Mouse (Mus musculus) gastrocnemius, adult 8-10 months (tissue): ENCODE measurements around the gene Gnaq. TPM values are rescaled to one million over a fixed set of nuclear protein-coding genes. Genes with fewer than 3 reads are reported as not detected.

ENCODE experiments used
- DNase-seq, 2 experiments: peaks; one replicate each; pipeline ENCODE4 v3.0.0; 2022; ENCODE audit warnings: low spot score in 2 of 2
- total RNA-seq, 4 experiments: library from RNA; stranded (reverse); gene quantifications; 2 replicates each; pipeline ENCODE4 v1.2.4; 2022

The Gnaq gene
- total RNA-seq, 4 experiments from 2014 or later: 11.1 to 15.0 (median 13.8) TPM

DNA sequence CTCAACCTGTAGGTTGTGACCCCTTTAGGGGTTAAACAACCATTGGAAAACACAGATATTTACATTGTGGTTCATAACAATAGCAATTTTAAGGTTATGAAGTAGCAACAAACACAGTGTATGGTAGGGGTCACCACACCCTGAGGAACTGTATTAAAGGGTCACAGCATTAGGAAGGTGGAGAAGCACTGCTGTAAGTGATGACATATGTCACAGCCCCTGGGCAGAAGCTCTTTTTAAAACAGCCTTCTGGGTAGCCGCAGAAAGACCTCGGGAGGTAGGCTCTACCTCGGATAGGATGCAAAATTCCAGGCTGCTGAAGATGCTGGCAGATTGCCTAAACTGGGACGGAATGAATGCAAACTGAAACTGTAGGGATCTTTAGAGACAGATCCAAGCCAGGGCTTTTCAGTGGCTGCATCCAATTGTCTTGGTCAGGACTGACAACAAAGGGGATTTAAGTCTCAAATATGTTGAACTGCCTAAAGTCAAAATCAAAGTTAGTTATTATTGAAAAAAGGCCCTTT, 181.7 kb downstream of the Gnaq start:
- DNase-seq: no peak

DNA sequence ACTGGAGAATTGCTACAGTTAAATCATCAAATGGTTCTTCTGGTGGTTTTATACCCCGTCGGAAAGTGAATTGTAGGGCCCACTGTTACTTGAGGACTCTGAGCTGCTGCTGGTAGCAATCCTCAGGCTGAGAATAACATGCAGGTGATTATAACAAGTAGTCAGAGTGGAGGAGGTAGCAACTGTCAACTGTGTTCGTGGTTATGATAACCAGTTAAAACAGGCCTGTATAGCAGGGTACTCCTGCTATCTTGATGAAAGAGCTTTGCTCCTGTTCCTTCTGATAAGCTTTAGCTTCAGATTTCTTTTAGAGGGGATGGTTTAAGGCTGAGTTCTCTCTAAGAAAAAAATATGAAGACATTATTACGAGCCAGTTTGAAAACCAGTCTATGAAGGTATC, 182.9 kb downstream of the Gnaq start:
- DNase-seq: no peak

- no peak for DNase-seq
Measured at GRCm38 (mm10) chr19:16318128-16318811, 185.6 kb downstream of the Gnaq start.

DNA sequence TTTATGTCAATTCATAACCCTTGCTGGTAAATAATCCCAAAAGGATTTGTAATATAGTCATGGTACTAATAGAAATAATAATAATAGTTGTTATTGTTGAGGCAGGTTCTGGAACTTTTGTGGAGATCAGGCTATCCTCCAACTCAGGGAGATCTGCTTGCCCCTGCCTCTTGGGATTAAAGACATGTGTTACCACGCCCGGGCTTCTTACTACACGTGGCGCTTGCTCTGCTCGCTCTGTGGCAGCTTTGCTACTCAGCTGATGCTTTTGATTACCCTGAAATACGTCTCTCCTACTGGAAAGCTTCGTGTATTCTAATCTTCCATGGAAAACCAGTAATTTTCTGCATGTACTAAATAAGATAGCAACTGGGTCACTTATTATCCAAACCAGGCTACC, 187.4 kb downstream of the Gnaq start:
- no peak for DNase-seq

DNA sequence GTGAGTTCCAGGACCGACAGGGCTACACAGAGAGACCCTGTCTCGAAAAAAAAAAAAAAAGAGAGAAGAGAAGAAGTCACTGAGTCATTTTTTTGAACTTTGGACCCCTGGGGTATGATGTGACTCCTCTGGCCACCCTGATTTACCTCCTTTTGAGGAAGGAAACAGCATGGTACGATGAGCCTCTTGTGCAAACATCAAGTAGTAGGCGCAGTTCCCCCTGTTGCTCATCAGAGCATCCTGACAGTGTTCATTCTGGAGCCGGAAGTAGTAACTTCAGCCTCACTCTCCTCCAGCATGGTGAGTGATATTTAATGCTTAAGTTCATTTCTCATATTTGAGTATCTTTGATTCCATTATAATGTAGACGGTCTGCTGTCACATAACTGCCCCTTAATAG, 190.4 kb downstream of the Gnaq start:
- no peak for DNase-seq

DNA sequence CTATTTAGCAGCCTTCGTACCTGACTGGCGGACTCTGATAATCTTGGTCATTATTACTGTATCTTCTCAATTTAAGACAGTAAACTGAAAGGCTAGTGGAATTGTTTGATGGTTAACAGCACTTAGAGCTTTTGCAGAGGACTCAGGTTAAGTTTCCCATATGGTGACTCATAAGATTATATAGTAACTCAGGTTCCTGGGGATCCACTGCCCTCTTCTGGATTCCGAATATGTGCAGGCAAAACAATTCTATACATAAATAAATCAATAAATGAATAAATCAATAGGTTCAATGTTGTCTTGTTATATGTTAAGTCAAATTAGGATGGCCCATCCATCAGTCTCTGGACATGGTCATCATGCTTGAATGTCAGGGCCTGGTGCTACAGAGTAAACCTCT, 191.6 kb downstream of the Gnaq start:
- DNase-seq: no peak

DNA sequence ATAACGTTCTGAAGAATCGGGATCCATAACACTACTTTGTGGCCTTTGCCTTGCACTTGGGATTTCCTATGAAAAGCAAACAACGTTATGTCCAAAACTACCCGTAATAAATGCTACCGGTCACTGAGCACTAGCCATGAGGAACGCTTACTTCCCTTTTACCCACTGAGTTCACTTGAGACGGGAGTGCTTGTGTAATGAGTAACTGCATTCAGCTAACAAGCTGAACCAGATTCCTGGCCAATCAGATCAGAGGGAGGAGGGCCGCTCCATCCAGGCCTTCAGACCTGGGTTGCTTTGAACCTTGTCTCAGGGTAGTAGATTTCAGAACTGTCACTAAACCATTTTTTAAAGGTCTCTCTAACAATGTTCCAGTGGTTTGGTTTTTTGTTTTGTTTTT, 193.3 kb downstream of the Gnaq start:
- no peak for DNase-seq

DNA sequence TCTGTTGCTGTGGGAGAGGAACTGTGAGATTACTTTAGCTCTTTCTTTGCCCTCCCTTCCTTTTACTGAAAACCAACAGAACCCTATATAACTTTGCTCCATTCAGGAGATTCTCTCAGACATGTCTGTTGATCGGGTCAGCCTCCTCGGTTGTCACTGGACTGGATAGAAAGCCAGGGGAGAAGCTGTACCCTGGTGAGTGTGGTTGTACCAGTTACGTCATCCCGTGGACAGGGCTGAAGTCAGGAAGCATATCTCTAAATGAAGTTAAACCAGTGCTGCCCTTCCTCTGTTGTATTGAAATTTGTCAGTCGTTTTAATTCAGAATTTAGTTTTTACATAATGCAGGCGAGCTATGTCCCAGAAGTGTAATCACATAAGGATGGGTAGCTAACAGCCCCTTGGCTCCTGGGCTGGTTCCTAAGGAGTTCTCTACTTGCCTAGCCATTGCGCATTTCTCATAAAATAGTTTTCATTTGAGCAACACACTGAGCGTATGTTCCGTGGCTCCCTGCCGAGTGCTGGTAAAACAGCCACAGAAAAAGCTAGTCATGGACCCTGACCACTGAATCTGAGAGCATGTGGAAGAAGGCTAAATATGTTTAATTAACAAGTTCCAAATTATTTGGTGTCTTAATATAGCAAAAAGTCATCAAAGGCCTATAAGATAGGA, 194.9 kb downstream of the Gnaq start:
- no peak for DNase-seq

DNA sequence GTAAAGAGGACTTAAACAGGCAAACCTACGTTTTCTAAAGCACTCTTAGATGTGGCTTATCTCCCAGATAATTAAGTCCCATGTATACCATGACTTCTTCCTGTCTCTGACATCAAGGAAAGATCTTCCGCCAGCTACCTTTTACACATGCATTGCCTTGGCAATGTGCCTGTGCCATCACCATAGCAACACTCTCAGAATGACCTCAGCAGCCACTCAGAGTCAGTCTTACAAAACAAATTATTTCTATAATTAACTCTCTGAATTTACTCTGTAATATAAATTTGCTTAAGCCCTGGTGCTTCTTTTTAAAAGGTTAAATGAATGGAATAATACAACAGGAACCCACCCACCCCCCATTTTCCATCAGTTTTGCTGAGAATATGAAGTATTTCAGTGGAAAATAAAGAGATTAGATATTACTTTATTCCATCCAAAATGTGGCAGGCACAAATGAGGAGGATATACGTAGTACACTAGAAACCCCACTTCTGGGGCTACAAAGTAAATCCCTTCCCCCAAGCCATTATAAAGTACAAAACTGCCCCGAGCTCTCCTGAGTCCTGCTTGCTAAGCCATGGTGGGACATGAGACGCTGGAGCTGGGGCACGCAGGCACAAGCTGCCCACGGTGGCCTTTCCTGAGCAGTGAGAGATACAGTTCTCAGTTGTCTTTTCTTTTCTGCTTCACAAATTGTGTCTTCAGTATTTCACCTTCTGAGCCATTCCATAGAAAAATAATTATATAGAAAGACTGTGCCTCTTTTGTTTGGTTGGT, 195.6 kb downstream of the Gnaq start:
- no peak for DNase-seq

- DNase-seq: no peak
Measured at GRCm38 (mm10) chr19:16329056-16329455, 196.4 kb downstream of the Gnaq start.

DNA sequence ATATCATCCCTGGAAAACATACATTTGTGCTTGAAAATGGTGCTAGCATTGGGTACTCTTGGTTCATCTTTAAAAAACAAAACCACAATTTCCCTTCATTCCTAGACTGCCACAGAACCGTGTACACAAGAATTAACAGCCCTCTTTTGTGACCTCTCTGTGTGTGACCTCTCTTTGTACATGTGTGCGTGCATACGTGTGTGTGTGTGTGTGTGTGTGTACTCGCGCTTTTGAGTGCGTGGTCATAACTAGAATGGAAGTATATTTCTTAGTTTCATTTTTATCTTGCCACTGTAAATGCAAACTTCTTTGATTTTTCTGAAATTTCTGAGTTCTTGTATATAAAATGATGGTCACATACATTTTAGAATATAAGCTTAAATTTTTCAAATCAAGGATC, 197.0 kb downstream of the Gnaq start:
- DNase-seq: no peak

DNA sequence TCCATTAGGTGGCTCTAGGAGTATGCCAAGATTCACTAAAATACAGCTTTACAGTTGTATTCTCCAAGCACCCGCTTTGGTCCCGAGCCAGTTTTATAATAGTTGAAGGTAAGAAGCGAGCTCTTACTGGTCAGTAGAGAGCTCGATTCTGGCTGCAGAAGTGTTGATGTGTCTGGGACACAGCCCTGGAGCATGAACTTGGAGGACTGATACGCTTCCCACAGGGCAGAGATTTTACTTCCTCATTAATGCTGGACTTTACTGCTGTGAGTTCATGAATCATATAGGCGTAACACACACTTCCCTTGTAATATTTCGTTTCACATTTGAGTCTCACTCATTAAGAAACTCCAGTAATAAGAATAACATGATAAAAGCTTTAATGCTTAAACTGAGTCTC, 197.5 kb downstream of the Gnaq start:
- no peak for DNase-seq

GRCm38 (mm10) chr19:16331047-16331446, 198.4 kb downstream of the Gnaq start:
- no peak for DNase-seq

DNA sequence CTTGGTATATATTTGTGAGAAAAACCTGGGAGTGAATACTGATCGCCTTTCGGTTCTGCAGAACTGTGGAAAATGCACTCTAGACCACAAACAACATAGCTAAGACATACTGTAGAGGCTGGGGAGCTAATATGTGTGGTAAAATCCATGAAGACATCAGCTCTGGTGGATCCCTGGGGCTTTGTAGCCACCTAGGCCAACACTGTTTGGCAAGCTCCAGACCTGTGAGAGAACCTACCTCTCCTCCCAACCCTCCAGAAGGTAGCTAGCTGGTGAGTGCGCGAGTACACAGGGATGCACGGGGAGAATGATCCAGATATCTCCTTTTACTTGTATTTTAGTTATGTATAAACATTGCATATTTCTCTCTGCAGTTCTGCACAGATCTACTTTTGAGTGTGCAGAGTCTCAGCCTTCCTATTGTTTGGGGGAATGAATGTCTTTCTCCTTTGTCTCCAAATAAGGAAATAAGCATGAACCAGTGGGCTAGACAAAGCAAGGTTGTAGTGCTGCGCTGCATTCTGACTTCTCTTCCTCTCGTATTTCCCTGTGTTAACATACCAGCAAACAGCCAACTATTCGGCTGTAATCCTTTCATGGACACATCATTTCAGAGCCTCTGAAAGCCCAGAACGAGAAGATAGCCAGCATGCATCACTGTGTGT, 205.4 kb downstream of the Gnaq start:
- no peak for DNase-seq

- no peak for DNase-seq
Measured at GRCm38 (mm10) chr19:16339954-16340586, 207.4 kb downstream of the Gnaq start.

DNA sequence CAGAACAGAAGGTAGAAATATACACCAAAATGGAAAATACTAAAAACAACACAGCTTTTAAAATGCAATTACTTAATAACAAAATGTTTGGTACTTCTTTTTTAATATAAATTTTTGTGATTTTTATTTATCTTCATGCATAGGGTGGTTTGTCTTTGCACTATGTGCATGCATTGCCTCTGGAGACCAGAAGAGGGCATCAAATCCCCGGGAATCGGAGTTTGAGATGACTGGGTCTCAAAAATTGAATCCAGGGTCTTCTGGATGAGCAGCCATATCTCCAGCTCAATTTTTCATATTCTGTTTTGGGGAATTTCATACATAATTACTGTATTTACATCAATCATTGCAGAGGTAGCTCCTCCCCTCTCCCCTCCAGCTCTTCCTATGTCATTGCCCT, 210.1 kb downstream of the Gnaq start:
- no peak for DNase-seq

DNA sequence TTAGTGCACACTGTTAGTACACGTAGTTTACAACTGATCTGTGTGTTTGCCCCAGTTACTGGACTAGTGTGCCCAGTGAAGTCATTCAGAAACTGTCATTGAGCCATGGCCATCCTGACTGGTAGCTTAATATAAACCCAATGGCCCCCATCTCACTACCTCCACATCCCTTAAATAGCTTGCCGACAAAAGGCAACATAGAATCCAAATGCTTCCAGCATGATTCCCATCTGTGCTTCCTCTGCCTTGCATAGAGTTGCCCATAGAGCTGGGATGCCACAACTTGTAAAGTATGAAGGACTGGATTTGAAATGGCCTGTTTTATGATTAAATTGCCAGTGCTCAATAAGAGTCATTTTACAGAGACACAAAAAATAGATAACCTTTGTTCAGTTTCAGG, 212.9 kb downstream of the Gnaq start:
- no peak for DNase-seq

DNA sequence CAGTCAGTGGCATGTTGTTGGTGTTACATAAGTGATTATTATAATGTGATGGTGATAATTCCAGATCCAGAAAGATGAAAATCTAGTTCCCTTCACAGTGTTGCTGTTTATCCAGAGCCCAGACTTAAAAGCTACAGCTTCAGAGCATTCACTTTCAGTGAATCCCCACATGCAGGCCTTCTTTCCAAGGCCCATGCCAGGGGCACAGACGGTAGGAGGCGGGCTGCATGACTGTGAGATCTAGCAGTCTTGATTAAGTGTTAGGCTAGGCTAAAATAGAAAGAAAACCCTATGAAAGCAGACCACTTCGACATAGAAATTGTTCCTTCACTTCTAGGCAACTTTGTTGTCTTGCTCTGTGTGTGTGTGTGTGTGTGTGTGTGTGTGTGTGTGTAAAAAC, 214.4 kb downstream of the Gnaq start:
- no peak for DNase-seq

- no peak for DNase-seq
Measured at GRCm38 (mm10) chr19:16353701-16354136, 221.1 kb downstream of the Gnaq start.

DNA sequence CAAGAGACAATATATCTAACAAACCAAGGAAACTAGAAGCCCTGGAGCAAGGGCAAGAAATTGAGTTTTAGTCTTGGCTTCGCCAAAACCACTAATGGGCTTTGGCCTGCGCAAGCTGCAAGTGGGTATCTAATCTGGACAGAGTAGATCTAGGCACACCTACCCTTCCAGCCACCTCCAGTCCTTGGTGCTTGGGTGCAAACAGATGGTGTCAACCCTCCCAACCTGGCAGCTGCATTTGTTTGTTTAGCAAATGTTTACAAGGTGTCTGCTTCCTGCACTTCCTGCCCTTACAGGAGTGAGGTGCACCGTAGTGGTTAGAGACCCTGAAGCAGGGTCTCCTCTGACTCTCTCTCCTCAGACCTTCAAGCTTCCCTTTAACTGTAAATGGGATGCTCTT, 225.5 kb downstream of the Gnaq start:
- no peak for DNase-seq

DNA sequence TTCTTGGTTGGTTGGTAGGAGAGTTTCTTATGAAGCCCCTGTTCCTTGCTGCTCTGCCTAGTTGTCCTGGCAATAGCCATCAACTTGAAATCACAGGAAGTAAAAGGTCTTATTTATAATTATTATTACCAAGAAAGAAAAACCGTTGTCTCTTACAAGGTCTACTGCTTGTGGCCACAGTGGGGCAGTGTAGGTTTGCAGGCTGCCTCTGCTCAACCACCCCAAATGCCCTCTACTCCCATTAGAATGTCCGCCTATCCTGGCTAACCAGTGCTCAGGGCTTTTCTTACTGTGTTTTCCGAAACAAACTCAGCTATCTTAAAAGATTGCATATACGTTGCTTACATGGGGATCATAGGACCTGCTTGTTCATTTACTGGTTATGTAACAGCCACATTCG, 226.3 kb downstream of the Gnaq start:
- DNase-seq: no peak
